Mouse (Mus musculus) granulocyte monocyte progenitor cell, adult 5-6 weeks (primary cell): Measurements from ENCODE around the gene Catsper4. TPM values are rescaled to one million over a fixed set of nuclear protein-coding genes. Genes with fewer than 3 reads are reported as not detected.

ENCODE experiments used
- ATAC-seq: replicated peaks from 2 replicates; pipeline ENCODE4 v1.8.0; 2016; ENCODE audit warnings: mild to moderate bottlenecking, moderate TSS enrichment, inconsistent platforms; ENCODE audit not compliant: poor library complexity, severe bottlenecking
- total RNA-seq, 2 experiments: library from RNA; stranded (forward) in 1 of 2; stranded (reverse) in 1 of 2; fragments of 200-712, 200-1000 nt in 1 of 2; fragments of >200 nt in 1 of 2; fragmentation: Nextera tagmentation in 1 of 2; gene quantifications; 2 replicates each; pipeline ENCODE4 v1.2.3; 2014 to 2017

The Catsper4 gene
- total RNA-seq, 2 experiments from 2014 or later: not detected

DNA sequence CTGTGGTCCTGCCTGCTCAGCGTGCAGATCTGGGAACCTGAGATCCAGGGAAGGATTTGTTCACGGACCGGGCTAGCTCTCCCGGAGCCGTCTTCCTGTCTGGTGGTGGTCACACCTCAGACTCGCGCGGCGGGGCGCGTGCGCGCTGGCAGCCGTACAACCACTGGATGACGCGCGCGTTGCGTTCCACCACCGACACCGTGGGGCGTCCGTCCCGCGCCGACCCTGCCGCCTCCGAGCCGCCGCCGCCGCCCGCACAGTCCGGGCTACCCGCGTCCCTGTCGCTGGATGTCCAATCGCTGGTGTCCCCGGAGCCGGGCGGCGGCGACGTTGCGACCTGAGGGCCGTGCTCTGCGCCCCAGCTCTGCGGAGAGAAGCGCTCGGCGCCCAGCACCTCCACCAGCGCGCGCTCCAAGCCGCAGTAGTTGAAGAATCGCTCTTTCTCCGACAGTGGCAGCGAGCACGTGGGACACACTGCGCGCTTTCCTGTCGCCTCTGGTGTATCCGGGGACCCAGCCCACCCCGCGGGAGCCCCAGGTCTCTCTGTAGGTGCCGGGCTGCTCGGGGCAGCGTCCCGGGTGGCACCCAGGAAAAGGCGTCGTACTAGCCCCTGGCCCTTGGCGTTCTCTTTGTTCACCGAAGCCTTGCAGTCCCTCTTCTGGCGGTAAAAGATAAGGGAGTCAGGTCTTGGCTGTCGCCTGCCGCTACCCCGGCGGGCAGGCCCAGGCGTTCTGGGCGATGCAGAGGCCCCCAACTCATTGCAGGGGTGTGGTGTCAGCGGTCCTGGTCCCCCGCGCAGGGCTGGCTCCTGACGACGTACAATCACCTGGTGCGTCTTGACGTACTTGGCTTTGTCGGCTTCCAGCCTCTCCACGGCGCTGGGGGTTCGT lies 24.3 kb upstream of the Catsper4 start:
- ATAC-seq: peak; percentile 21

DNA sequence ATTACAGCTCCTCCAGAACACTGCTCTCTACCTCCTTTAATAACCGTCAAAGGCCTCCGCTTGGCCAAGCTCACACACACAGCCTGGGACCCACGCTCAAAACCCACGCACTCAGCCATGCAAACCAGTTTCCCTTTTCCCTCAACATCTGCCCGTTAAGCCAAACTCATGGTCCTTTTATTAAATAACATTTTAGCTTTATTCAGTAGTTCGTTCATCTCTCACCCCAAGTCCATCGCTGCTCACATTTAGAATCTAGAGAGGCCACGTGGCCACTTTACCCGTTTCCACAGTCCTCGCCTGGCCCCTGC lies 23.7 kb upstream of the Catsper4 start:
- ATAC-seq: no peak

DNA sequence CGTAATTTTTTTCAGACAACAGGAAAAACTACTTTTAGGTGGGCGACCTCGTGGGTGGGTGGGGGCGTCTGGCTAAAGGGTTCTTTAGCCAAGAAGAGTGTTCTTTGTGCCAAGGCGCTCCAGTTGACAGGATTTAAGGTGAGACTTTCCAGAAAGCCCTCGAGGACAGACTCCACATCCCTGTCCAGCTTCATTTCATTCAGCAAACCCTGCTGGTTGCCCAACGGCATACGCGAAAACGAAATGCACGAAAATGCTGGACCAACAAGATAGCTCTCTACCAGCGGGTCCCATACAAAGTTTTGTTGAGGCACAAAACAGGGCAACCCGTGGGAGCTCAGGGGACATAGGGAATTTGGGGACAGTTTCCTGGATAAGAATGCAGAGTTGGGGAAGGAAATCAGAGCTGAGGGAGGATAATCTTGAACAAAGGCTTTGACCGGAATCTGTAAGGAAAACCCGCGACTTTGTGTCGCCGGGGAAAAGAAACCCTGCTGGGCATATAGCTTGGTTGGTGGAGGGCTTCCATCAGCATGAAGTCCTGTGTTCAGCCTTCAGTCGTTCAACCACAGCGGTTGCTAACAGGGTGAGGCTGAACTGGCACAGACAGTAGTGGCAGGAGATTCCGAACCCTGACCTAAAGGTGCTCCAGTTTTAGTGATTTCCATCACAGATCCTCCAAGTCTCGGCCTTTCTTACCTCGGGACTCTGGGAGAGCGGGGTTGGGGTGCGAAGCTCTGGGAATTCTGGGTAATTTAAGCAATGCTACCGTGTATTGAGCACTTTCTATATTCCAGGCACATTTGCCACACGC lies 23.1 kb upstream of the Catsper4 start:
- no peak for ATAC-seq

DNA sequence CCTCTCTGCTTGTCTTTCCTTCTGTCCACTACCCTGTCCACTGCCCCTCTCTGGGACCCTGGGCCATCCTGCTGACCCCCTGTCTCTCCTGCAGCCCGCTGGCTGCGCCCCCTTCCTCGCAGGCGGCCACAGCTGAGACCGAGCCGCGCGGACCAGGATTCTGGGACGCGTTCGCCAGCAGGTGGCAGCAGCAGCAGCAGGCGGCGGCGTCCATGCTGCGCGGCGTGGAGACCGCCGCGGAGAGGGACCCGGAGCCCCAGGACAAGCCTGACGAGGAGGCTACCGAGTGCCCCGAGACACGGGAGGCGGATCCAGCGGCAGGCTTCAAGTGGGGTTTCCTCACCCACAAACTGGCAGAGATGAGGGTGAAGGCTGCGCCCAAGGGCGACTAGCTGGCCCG lies 22.5 kb upstream of the Catsper4 start:
- ATAC-seq: peak; percentile 62

DNA sequence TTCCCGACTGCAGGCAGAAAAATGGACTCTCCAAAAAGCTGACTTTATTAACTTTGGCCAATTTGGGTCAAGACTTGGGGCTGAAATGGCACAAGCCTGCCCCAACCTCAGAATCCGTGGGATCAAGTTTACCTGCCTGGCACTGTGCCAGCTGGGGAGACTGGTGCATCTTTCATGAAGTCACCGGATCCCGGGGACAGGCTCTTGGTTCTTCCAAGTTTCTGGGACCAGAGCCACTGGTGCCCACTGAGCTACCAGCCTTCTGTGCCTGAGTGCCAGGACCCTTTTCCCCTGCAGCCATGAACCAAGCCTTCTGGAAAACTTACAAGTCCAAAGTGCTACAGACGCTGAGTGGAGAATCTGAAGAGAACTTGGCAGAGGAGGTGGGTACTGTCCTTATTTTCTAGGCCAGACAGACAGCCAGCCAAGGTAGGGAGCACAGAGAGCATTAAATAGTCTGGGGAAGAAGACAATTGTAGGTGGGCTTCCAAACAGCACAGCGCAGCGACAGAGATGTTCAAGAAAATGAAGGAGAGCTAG lies 19.6 kb upstream of the Catsper4 start, which contains the start of gene Gm30191:
Gene Gm30191, plus strand, starts transcription at position 217 of the 540 bp plus-strand sequence.
- ATAC-seq: no peak

DNA sequence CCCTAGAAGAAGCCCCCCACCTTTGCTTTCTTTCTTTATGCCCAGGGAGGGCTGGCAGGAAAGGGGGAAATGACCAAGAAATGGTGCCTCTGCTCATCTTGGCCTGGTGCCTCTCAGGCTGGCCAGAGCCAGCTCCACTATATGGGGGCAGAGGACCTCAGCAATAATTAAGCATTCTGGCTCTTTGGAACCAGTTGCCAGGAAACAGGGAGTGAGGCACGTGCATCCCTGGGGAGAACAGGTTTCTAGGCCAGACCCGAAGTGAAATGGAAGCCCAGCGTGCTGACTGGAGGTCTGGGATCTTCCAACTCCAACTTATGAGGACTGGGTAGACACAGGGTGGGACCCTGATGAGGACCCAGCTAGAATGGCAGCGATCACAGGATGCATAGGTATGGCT lies 19.1 kb upstream of the Catsper4 start:
- no peak for ATAC-seq

DNA sequence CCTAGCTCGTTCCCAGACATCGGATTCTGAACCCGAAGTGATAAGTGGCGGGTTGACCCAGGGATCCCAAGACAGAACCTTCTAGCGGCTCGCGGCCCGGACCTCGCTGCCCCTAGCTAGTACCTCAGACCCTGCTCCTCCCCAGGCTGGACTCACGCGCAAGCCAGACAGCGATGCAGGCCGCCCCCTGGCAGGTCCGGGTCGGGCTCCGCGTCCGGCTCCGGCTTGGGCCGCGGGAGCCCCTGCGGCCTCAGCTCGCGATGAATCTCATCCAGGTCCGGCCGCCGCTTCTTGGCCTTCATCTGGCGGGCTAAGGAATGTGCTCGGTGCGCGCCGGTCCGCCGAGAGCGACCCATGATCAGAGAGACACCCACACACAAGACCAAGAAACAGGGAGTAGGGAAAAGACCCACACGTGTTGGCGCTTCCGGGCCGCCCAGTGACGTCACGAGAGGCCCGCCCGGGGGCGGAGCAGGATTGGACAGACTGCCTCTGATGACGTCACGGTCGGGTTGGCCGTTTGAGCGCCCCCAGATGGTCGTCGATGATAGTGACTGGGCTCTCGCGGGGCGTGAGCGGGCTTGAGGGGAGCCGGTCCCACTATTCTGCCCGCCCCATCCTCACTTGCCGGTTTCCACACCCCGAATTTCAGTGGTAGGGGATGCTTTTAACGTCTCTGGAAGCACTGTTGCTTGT lies 18.1 kb upstream of the Catsper4 start, which contains the start of gene Zfp593:
Gene Zfp593, minus strand, starts transcription at position 445 of the 696 bp plus-strand sequence.
- peak; percentile 85 for ATAC-seq

DNA sequence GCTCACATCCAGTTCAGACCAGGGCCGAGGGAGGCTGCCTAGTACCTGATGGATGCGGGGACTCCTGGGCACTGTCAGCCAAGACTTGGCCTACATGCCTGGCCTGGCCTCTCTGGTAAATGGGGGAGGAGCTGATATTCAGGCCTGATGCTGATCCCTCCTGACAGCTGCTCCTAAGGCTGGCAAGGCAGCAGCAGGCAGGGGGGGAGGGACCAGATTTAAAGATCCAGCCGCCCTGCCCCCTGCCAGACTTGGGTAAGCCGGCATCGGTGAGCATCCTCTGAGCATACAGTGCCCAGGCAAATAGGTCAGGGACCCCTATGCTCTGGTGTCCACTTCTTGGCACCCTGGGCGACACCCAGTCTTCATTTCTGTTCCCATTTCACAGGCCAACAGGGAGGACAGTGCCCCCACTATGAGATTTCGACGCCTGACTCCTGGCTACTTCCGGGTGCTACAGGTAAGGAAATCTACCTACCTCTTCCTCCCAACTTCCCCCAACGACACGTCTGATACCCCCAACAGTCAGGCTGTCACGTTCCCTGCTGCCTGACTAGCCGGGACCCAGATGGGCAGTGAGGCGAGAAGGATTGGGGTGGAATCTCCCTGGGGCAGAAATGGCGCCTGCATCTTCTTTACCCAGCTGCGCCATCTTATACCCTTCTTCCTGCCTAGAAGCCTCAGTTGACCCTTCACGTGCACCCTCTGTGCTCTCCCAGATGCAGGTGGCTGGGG lies 16.5 kb upstream of the Catsper4 start, which contains the start of gene E130218I03Rik:
Gene E130218I03Rik, plus strand, starts transcription at position 147 of the 735 bp plus-strand sequence.
- no peak for ATAC-seq

DNA sequence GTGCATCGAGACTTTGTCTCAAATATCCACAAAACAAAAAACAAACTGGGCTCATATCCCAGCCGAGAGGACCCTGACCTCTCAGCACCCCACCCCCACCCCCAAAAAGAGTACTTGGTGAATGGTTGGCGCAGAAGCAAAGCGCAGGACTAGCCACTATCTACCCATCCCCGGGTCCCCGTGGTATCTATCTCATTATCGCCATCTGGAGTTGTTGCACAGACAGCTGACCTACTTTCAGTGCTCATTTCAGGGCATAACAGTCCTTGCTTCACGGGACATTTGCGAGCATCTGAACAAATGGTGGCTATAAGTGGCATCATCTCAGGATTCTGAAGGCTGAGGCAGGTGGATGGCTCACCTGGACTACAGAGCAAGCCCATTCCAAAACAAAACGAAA lies 11.5 kb upstream of the Catsper4 start:
- no peak for ATAC-seq

DNA sequence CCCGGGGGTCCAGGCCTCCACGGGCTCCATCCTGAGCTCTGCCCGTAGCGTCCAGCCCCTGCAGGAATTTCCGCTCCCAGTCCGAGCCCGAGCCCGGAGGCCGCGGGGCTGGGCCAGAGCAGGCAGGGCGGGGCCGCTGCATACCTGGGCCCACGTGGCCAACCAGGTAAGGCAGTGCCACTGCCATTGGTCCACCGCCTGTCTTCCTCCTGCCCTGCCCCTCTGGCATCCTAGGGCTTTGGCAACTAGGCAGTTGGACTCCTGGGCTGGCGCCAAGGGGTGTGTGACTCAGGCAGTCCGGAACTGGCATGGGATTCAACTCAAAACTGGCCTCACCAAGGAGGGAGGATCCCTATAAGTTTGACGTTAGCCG lies 11.1 kb upstream of the Catsper4 start, which contains the start of gene Cnksr1:
Gene Cnksr1, minus strand, starts transcription at position 121 of the 373 bp plus-strand sequence.
- ATAC-seq: peak; percentile 53

DNA sequence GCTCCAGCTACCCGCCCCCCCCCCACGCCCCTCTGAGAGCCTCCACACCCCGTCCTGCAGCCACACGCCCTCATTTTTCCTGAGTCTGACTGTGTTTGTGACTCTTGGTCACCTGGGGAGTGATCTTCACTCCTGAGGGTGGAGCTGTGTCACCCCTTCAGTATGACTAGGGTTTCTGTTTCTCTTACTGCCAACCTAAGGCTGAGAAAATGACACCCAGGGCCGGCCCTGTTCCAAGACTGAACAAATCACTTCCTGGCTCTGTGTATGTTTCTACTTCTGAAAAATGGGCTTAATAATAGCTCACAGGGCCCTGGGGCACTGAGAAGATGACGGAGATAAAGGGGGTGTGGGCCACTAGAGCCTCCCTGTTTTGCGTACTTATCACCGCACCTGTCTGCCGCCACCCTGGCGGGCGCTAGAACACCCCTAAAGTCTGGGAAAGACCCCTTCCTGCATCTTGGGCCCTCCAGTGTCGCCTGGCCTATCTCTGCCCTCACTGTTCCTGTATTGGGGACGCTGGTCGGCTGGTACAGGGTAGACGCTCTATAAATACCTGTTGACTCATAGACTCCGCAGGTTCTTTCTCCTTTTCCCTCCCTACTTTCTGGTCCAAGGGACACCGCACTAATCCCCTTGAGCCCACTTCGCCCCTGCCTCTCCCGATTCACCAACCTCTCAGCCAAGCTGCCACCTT lies 10.5 kb upstream of the Catsper4 start:
- no peak for ATAC-seq

DNA sequence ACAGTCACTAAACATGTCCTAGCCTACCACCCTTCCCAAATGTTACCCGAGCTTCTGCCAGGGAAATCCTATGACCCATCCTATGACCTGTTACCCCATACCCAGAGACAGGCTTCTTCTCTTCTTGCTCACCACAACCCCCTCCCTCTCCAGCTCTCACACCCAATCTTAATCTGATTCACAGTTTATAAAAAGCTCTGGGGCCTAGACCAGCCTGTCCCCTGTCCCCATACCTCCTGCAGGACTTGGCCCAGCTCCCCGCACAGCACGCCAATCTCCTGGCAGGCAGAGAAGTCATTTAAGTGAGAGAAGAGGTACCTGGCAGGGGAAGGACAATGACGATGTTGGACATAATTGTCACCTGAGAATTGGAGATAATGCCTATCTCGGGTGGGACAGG lies 7.7 kb upstream of the Catsper4 start:
- no peak for ATAC-seq

DNA sequence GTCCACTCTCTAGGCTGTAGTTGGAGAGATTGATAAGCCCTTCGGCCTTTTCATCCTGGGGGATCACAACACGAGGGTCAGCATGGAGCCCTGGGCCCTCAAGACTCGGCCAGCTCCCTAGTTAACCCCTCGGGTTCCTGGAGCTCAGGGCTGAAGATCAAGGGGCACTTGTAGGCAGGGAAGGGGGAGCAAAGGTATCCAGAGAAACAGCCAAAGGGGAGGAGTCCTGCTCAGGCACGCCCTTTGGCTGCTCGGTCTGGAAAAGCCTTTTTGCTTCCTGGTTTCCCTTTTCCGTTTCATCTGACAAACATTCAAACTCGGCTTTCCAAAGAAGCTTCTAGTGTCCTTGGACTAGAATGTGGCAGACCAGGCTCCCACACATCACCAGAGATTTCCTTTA lies 3.2 kb upstream of the Catsper4 start:
- ATAC-seq: no peak

DNA sequence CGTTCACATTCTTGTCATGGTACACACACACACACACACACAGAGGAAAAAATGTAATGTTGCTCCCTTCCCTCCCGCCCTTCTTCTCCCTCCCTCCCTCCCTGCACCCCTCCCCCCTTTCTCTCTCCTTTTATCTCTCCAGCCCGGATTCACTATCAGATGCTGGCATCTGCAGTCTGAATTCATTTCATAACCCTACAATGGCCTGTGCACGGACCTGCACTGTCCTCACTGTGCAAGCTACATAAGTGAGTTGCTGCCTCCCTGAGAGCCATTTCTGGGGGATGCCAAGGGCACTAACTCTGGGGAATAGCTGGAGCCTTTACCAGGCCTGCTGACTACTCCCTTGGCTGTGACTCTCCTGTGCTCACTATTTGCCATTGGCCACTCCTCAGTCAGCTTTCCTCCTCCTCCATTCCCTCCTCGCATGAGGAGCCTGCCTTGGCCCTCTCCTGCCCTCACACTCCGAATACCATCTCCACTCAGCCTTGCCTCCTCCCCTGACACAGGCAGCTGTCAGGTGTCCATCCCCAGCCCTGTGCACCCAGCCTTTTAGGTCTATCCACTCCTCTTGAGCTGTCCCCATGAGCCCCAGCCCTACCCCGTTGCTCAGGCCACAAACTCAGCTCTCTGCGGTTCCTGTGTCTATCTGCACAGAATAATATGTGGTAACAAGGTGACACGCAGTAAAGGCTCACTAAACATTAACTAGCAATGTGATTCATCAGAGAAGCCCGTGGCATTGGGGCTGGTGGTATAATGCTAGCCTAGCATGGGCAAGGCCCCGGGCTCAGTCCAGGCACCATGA lies 4.2 kb downstream of the Catsper4 start:
- no peak for ATAC-seq

DNA sequence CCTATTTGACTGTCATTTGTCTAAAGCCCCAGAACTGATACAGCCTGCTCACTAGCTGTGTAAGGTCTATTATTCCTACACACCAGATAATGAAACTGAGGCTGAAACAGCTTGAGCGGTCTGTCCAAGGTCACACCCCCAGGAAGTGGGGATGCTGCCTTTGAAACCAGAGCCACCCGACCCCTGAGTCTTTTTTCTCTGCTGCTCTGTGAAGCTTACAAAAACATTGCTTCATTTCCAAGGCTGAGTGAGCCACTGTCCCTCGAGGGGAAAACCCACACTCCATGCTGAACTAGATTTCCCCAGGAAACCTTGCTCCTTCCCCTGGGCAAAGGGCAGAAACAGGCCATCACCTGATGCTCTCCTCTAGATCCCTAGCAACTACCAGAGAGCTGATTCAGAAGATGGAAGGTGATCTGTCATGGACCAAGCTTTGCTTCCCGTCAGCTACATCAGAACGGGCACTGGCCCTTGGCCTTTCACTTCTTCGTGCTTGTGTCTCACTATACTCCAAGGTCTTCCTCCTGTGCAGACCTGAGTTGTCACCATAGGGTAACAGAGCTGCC lies 20.6 kb downstream of the Catsper4 start:
- ATAC-seq: no peak

DNA sequence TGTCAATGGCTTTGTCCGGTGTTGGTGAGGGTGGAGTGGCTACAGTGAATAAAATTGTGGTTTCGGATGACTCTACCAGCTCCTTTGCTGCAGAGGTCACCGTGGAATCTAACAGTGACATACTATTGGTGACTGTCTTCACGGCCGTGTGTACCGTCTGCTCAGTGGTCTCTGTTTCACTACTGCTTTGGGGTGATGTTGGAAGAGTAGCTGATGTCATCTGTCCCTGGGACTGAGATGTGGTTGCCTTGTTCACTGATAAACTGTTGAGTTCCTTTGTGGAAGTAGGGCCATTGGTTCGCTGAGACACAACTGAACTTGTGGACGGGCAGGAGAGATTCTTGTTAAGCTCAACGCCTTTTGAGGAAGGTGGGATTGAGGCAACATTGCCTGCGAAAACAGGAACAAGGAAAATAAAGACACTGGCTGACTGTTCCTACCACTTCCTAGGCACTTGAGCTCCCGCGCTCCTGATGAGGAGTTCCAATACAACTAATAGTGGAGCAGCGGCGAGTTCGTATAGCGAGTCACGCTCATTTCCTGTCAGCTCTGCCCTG lies 23.8 kb downstream of the Catsper4 start:
- ATAC-seq: peak; percentile 93

DNA sequence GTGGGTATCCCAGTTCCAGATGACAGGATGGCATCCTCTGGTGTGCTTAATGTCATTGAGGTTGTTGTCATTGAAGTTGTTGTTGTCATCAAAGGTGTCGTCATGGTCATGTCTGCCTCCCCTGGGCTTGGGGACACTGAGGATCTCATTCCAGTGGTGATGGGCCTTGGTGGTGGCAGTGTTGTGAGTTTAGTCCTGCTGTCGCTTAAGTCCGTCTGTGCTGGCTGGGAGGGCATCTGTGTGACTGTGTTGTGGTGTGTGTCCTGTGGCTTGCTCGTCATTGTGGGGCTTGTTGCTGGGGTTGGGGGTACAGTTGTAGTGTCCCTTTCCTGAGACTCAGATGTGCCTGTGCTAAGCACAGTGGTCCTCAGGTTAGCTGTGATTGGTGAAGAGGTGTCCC lies 24.3 kb downstream of the Catsper4 start, which contains the start of gene Gm7534:
Gene Gm7534, minus strand, starts transcription at position 101 of the 400 bp plus-strand sequence.
- no peak for ATAC-seq

DNA sequence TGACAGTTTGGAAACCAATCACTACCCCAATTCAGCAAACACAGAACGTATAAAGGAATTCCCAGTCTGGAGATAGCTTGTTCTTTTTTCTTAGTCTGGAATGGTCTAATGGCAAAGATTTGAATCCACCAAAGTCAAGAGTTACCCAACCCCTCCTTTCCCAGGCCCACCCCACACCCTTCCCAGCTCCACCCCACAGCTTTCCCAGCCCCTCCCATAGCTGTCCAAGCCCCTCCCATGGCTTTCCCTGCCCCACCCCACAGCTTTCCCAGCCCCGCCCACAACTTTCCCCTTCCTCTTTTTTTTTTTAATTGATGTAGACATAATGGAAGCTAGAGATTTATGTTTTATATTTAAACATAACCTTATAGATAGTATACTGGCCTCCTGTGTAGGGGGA lies 27.8 kb downstream of the Catsper4 start:
- ATAC-seq: no peak
